Mouse (Mus musculus) embryonic stem cell, embryonic (primary cell): Measurements from ENCODE around the gene Usp10.

Experiments used
- CTCF ChIA-PET, 4 experiments: fragments of 300-600 bp in 2 of 4; fragments of 350-600 bp in 2 of 4; sonication (Branson Sonifier 250); formaldehyde crosslinking; loops; one replicate each; lab custom pipeline; 2022; ENCODE audit warnings: inconsistent platforms in 2 of 4; lab: Charles Lee
- POLR2A ChIA-PET, 4 experiments: fragments of 300-600 bp in 2 of 4; fragments of 350-600 bp in 2 of 4; sonication (Branson Sonifier 250); formaldehyde crosslinking; loops; one replicate each; lab custom pipeline; 2022; ENCODE audit warnings: antibody characterized with exemption in 4 of 4, inconsistent platforms in 1 of 4; lab: Charles Lee

The Usp10 gene

DNA sequence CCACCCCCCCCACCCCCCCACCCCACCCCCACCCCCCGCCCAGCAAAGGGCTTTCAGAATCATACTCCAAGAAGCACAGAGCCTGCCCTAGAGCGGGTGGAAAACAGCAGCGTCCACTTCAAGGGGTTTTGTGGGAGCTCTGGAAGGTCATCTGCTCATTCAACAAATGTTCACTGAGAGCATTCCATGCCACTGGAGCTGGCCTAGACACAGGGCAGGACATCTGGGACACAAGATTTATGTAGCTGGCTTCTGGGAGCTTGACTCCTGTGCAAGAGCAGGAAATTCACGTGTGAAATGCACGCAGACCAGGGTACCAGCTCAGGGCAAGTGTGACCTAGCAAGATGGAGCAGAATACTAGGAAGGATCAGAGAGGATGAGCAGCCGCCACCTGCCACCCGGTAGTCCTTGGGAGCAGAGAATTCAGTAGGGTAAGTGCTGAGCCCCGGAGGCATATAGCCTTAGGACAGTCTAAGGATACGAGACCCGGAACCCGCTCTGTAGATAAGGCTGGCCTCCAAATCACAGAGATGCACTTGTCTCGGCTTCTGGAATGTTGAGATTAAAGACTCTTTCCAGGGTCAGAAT, 5.7 kb upstream of the Usp10 start:
- ChIA-PET POLR2A (interaction anchor here in 3 of 4 experiments (0.6 to 2.4 kb wide), 9 partner anchors 9 to 39 kb away, joined by 3 to 10 read pairs (median 4); no protein-coding TSS in a partner anchor), CTCF (interaction anchor here in 3 of 4 experiments (0.6 to 2.2 kb wide), 8 partner anchors 16 to 192 kb away, joined by 3 to 14 read pairs (median 3); no protein-coding TSS in a partner anchor)

GRCm38 (mm10) chr8:119910547-119911257, 542 bp downstream of the Usp10 start, which contains the start of gene Gm20388:
Gene Gm20388 (plus strand): TSS chr8:119910841.
- POLR2A ChIA-PET: interaction anchor here (0.6 to 2.2 kb wide), 35 partner anchors 8 to 351 kb away, joined by 3 to 16 read pairs (median 4); partner anchors contain the start of genes Klhl36 (in 2 of the 4), Tldc1 (in 2 of the 4), 6430548M08Rik (in 1 of the 4) and Cotl1 (in 1 of the 4)

DNA sequence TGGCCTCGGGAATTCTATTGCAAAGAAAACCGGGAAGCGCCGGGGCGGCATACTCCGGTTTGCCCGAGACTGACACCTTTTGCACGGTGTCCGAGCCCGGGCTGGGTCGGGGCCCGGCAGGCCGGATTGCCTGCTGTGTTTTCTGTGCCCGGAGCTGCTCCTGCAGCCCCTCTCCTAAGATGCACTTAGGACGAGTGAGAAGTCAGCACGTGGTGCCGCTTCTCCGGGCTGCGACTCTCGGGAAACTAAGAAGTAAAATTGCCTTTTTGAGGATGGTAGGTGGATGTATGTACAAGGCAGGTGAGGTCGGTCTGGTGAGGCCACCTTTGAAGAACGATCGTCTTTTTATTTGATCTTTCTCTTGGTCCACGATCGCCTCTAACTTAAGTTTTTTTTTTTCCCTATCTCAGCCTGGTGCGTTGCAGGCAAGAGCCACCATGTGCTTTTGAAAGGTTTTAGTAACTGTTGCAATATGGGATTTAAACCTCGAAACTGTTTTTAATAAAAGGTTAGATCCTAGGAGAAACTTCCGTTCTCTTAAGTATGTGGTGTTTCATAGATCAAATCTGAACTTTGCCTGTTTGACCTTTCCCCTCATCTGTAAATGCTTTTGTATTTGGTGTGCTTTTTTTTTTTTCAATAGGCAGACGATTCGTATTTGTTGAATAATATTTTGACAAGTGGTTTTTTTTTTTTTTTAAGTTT, 1.2 kb downstream of the Usp10 start:
- ChIA-PET CTCF (interaction anchor here in 1 of 4 experiments (1.3 kb wide), 1 partner anchor 24 kb away, joined by 7 read pairs; no protein-coding TSS in a partner anchor), POLR2A (interaction anchor here in 3 of 4 experiments (0.7 to 6.3 kb wide), 10 partner anchors 10 to 365 kb away, joined by 3 to 86 read pairs (median 8); partner anchors contain the start of gene Tldc1 (in 1 of the 3))

More at GRCm38 (mm10) chr8:119910547-119911257, 542 bp downstream of the Usp10 start, which contains the start of gene Gm20388:
- CTCF ChIA-PET: interaction anchor here (0.6 to 1.6 kb wide), 6 partner anchors 15 to 24 kb away, joined by 3 to 10 read pairs (median 6); no protein-coding TSS in a partner anchor

DNA sequence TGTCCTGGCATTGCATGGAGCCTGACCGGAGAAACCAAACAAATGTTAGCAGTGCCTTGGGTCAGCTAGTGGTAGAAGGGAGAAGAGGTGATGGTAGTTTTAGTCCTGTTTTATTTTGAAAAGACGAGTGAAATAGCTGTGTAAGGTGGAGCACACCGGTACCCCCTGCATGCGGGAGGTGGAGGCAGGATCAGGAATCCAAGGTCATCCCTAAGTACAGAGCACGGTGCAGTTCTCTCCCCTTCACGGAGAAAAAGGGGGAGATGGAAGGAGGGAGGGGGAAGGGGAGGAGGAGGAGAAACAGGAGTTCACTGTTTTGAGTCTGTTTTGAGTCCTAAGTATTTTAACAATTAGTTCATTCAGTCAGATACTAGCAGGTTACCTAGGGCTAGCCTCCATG, 2.5 kb downstream of the Usp10 start:
- POLR2A ChIA-PET: interaction anchor here in 2 of 4 experiments (0.5 to 6.3 kb wide), 5 partner anchors 8 to 516 kb away, joined by 3 to 86 read pairs (median 9); no protein-coding TSS in a partner anchor
- CTCF ChIA-PET: interaction anchor here (1.0 to 1.9 kb wide), 4 partner anchors 15 to 26 kb away, joined by 3 to 9 read pairs (median 4); no protein-coding TSS in a partner anchor

- ChIA-PET POLR2A (interaction anchor here in 2 of 4 experiments (0.5 to 6.3 kb wide), 7 partner anchors 8 to 516 kb away, joined by 3 to 86 read pairs (median 9); no protein-coding TSS in a partner anchor), CTCF (interaction anchor here (0.8 to 1.9 kb wide), 6 partner anchors 12 to 26 kb away, joined by 3 to 9 read pairs (median 4); no protein-coding TSS in a partner anchor)
Observed at GRCm38 (mm10) chr8:119913181-119913580, 3.0 kb downstream of the Usp10 start.

GRCm38 (mm10) chr8:119914161-119914560, 4.0 kb downstream of the Usp10 start:
- ChIA-PET CTCF (interaction anchor here in 2 of 4 experiments (1.3 to 1.9 kb wide), 2 partner anchors 14 to 237 kb away, joined by 3 to 9 read pairs; no protein-coding TSS in a partner anchor), POLR2A (interaction anchor here in 3 of 4 experiments (0.6 to 6.3 kb wide), 8 partner anchors 10 to 455 kb away, joined by 3 to 86 read pairs (median 7); no protein-coding TSS in a partner anchor)

GRCm38 (mm10) chr8:119915298-119915697, 5.1 kb downstream of the Usp10 start:
- ChIA-PET CTCF (interaction anchor here in 2 of 4 experiments (0.6 to 0.7 kb wide), 3 partner anchors 59 to 340 kb away, joined by 3 to 5 read pairs (median 4); no protein-coding TSS in a partner anchor), POLR2A (interaction anchor here in 3 of 4 experiments (0.6 to 6.3 kb wide), 14 partner anchors 10 to 542 kb away, joined by 3 to 86 read pairs (median 4); no protein-coding TSS in a partner anchor)

GRCm38 (mm10) chr8:119916237-119916892, 6.2 kb downstream of the Usp10 start:
- ChIA-PET POLR2A (interaction anchor here in 3 of 4 experiments (0.6 to 6.3 kb wide), 10 partner anchors 9 to 78 kb away, joined by 3 to 86 read pairs (median 4); no protein-coding TSS in a partner anchor), CTCF (interaction anchor here in 2 of 4 experiments (1.2 to 2.5 kb wide), 3 partner anchors 10 to 137 kb away, joined by 3 to 17 read pairs (median 10); no protein-coding TSS in a partner anchor)

DNA sequence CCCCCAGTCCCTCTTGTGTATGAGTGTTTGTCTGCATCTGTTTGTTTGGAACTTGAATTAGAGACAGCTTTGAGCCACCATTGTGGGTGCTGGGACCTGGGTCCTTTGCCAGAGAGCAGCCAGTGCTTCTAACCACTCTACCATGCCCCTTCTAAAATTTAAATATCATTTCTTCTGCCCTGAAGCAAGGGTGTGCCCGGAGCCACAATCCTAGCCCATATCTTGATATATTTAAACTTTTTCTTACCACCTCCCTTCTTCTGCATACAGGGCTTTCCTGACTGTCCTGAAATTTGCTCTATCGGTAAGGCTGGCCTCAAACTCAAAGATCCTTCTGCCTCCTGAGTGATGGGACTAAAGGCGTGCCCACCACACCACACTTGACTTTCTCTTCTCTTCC, 7.3 kb downstream of the Usp10 start:
- ChIA-PET POLR2A (interaction anchor here in 2 of 4 experiments (0.6 to 6.3 kb wide), 4 partner anchors 8 to 1777 kb away, joined by 3 to 86 read pairs (median 26); no protein-coding TSS in a partner anchor), CTCF (interaction anchor here in 2 of 4 experiments (1.2 to 2.5 kb wide), 3 partner anchors 9 to 138 kb away, joined by 3 to 17 read pairs (median 10); no protein-coding TSS in a partner anchor)

GRCm38 (mm10) chr8:119918155-119918567, 8.0 kb downstream of the Usp10 start:
- ChIA-PET CTCF (interaction anchor here in 1 of 4 experiments (0.7 to 2.5 kb wide), 2 partner anchors 8 to 19 kb away, joined by 5 to 17 read pairs; no protein-coding TSS in a partner anchor), POLR2A (interaction anchor here in 3 of 4 experiments (0.6 to 6.3 kb wide), 3 partner anchors 7 to 230 kb away, joined by 4 to 45 read pairs (median 5); partner anchors contain the start of genes Gm20388 (in 1 of the 3) and Usp10 (in 1 of the 3))

GRCm38 (mm10) chr8:119923259-119923658, 13.1 kb downstream of the Usp10 start:
- POLR2A ChIA-PET: interaction anchor here in 2 of 4 experiments (0.6 to 8.5 kb wide), 6 partner anchors 8 to 365 kb away, joined by 3 to 86 read pairs (median 7); partner anchors contain the start of gene Mbtps1 (in 1 of the 2)

GRCm38 (mm10) chr8:119925428-119925827, 15.3 kb downstream of the Usp10 start:
- ChIA-PET CTCF (interaction anchor here in 3 of 4 experiments (1.1 to 3.9 kb wide), 10 partner anchors 8 to 146 kb away, joined by 3 to 27 read pairs (median 4); partner anchors contain the start of genes Gm20388 (in 1 of the 3), Klhl36 (in 1 of the 3) and Usp10 (in 1 of the 3)), POLR2A (interaction anchor here in 3 of 4 experiments (0.8 to 8.5 kb wide), 12 partner anchors 10 to 86 kb away, joined by 3 to 86 read pairs (median 5); partner anchors contain the start of genes Gm20388 (in 3 of the 3) and Usp10 (in 3 of the 3))

More at GRCm38 (mm10) chr8:119923259-119923658, 13.1 kb downstream of the Usp10 start:
- CTCF ChIA-PET: no interaction called here

DNA sequence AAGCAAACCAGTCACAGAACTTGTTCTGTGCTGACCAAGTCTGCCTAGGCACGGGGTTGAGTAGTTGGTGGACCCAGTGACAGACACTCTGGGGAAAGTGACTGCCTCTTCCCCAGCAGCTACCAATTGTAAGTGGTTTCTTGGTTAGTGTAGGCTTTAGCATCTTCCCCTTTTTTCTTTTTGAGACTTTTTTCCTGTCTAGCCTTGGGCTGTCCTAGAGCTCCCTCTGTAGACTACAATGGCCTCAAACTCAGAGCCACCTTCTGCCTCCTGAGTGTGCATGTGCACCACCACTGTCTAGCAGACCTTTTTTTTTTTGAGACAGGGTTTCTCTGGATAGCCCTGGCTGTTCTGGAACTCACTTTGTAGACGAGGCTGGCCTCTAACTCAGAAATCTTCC, 16.3 kb downstream of the Usp10 start:
- ChIA-PET CTCF (interaction anchor here (0.7 to 3.9 kb wide), 14 partner anchors 10 to 954 kb away, joined by 3 to 27 read pairs (median 5); partner anchors contain the start of genes Gm20388 (in 1 of the 4), Klhl36 (in 1 of the 4) and Tldc1 (in 1 of the 4)), POLR2A (interaction anchor here in 2 of 4 experiments (1.5 to 8.5 kb wide), 7 partner anchors 10 to 16 kb away, joined by 3 to 86 read pairs (median 11); partner anchors contain the start of genes Gm20388 (in 2 of the 2) and Usp10 (in 2 of the 2))

- ChIA-PET CTCF (interaction anchor here (0.5 to 3.9 kb wide), 34 partner anchors 11 to 894 kb away, joined by 3 to 27 read pairs (median 4); partner anchors contain the start of genes Gm20388 (in 2 of the 4), Klhl36 (in 1 of the 4) and Usp10 (in 1 of the 4)), POLR2A (interaction anchor here in 3 of 4 experiments (0.6 to 8.5 kb wide), 15 partner anchors 11 to 415 kb away, joined by 3 to 86 read pairs (median 4); partner anchors contain the start of genes Gm20388 (in 2 of the 3) and Usp10 (in 2 of the 3))
Observed at GRCm38 (mm10) chr8:119927422-119928092, 17.4 kb downstream of the Usp10 start.
